Mouse (Mus musculus) adrenal gland, adult 2 months (tissue): ENCODE results near the gene Atg4b. TPM values are rescaled to one million over a fixed set of nuclear protein-coding genes. Genes with fewer than 3 reads are reported as not detected.
A peak's percentile ranks its signal among the peaks of the same experiment; 100 is the strongest.
"Not testable (repeated sequence)": the region's sequence is repeated elsewhere in the genome, so short reads cannot be mapped to it uniquely, and the experiment has no call there.

Experiments used
- DNase-seq: peaks from one replicate; pipeline ENCODE4 v3.0.0; 2021
- polyA plus RNA-seq: library from polyadenylated mRNA; depleted of rRNA; stranded (reverse); fragments of >200 nt; gene quantifications from 2 replicates; pipeline ENCODE4 v1.2.3, GENCODE M21; 2012
- total RNA-seq, 2 experiments: library from RNA; stranded (reverse); gene quantifications; 2 replicates each; pipeline ENCODE4 v1.2.3; 2021

The Atg4b gene
- total and polyA plus RNA-seq, 3 experiments = 50.8 to 87.9 (median 73.5) TPM

DNA sequence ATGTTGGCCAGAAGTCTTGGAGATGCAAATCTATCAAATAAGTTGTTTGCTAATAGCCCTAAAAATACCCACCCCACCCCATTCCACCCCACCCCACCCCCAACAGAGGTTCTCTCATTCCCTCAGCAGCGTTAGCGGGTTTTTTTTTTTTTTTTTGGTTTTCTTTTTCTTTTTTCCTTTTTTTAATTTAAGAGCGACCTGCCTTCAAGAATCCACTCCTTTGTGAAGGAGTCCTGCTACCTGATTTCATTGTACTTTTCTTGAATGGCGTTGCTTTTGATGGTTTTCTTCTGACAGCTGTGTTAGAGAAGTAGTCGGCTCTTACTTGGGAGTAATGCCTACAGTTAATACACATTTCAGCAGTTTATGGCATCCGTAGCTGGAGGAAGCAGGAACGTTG, 4.3 kb downstream of the Atg4b start:
- no peak for DNase-seq

DNA sequence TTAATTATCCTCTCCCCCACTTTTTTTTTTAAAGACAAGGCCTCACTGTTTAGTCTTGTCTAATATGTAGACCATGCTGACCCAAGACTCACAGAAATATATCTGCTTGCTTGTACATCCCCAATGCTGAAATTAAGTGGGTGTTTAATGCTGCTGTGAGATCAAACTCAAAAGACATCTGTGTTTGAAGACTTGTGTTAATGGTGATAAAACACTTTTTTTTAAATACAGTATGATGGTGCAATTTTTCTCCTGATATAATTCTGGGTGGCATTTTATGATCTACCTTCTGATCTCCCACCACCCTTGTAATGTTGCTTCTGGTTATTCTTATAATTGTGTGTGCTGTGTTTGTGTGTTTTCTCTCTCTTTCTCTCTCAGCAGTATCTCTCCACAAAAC, 4.9 kb downstream of the Atg4b start:
- DNase-seq = no peak

DNA sequence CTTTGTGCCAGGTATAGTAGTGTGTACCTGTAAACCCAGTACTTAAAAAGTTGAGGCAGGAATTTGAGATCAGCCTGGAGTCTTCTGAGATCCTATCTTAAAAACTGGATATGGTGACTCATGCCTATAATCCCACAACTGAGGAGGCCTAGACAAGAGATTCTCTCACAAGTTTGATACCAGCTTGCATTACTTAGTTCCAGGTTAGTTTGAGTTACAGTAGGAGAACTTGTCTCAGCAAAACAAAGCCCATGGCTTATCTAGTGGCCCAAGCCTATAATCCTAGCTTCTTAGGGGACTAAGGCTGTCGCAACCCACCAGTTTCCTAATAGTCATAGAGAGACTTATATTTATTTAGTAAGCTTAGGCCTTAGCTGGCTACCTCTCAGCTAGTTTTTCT, 8.8 kb downstream of the Atg4b start:
- DNase-seq = no peak

DNA sequence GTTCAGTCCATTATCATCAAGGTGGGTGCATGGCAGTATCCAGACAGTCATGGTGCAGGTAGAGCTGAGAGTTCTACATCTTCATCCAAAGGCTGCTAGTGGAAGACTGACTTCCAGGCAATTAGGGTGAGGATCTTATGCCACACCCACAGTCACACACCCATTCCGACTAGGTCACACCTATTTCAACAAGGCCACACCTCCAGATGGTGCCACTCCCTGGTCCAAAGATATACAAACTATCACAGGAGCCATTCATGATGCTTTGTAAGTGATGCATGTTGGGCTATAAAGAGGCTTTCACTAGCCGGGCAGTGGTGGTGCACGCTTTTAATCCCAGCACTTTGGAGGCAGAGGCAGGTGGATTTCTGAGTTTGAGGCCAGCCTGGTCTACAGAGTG, 12.2 kb downstream of the Atg4b start:
- not testable (repeated sequence) for DNase-seq

DNA sequence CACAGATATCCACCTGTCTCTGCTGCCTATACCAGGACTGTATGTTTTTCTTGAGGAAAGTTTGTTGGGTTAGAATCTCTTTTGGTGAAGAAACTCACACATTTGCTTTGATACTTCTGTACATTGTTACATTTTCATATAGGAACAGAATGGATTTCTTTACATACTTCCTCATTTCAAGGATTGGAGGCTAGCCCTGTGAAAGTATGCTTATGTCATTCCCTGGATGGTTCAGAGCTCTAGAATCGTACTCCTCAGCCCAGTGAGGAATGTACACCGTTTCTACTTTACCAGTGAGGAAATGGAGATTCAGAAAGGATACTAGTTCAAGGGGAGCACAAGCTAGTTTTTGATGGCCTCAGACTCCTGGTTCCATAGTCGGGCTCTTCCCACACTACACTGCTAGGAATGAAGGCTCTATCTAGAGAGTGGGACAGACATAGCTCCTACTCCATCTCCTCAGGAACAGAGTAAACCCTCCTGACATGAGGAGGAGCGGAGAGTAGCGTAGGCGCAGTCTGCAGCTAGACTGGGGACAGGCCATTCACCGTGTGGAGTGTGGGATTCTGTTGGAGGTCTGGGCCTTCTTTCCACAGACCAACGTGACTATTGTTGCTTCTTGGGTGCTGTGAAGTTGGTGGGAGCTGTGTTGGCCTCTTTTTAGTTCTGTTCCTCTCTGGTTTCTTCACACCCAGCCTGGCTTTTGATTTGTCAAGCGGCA, 13.7 kb downstream of the Atg4b start:
- DNase-seq = no peak

DNA sequence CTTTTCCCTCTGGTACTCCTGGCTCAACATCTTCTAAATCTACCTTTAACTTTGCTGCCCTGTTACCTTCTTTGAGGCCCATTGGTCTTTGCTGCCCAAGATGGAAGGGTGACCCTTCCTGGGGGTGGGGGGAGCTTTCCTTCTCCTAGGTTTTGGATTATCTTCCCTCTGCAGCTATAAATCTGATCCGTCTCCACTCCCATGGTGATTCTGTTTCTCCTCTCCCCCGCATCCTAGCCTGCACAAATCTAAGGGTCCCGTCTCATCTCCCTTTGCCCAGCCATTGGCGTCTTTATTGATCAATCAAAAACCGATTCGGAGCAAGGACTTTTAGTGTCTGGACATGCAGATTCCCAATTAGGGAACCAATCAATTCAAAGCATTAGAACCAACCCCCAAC, 16.3 kb downstream of the Atg4b start:
- DNase-seq = no peak

DNA sequence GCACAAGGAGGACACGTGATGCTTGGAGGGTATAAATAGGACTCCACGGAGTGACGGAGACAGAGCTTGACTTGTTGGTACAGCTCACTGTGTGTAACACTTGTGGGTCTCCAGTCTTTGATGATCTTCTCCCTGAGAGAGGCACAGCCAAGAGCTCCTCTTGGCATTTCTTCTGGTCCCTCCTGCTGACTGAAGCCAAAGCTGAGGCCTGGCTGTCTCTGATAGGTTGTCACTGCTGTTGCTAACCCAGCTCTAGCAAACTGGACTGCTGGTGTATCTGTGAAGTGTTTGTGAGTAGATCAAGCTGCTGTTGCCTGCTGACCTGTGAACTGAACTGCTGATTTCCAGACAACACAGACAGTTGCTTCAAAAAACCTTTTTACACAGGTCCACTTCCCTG, 18.6 kb downstream of the Atg4b start:
- DNase-seq = no peak

DNA sequence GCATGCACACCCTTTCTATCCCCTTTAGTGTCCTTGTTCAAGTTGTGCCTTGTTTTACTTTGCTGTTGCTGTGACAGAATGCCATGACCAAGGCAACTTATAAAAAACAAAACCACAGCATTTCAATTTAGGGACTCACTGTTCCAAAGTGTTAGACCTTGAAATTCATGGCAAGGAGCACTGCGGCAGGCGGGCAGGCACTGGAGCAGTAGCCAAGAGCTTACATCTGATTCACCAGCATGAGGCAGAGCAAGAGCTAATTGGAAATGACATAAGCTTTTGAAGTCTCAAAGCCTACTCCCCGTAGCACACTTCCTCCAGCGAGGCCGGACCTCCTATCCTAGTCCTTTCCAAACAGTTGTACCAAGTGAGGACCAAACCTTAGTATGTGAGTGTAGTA, 25.4 kb downstream of the Atg4b start:
- peak; percentile 32 for DNase-seq

DNA sequence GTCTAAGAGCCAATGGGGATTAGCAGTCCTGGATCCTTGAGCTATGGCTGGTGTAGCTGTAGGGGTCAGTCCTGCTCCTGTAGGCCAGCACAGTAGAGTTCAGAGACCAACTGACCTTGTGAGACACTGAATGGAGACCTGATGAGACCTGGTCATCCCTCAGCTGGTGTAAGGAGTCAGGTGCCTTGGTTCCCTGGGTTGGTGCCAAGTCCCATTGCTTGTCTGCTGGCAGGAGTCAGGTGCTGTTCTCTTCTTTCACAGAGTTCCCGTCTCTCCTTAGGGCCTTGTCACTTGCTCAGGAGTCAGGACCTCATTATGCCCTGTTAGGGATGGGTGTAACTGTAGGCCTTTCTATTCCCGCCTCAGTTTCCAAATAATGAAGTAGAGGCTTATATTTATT, 35.6 kb downstream of the Atg4b start:
- no peak for DNase-seq

DNA sequence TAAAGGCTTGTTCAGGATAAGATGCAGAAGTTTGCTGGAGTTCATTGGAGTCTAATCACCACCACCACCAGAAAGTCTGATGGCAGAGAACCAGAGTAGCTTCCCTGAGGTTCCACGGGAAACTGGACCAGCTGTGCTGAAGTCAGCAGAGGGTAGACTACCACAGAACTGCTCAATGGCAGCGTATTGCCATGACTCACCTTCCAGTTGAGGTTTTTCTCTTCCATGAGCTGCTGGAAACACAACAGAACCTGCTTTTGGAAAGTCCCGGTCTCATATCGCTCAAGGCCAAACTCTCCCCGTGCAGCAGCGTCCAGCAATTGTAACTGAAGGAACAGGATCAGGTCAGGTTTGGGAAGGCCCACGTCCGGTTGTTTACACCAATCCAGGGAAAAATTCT, 43.2 kb downstream of the Atg4b start:
- DNase-seq = peak; percentile 48

DNA sequence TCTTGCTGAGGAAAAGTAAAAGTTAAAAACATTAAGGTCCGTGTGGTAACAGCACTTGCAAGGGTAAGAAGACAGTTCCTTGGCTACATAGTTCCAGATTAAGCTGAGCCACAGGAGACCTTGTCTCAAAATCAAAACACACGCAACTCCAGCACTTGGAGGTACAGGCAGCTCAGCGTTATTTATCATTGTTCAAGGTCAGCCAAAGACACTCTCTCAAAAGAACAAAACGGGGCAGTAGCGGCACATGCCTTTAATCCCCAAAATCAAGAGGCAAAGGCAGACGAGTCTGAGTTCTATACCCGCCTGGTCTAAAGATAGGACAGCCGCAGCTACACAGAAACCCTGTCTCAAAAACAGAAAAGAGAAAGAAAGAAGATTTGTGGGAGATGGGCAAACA, 44.6 kb downstream of the Atg4b start:
- DNase-seq = peak; percentile 65

DNA sequence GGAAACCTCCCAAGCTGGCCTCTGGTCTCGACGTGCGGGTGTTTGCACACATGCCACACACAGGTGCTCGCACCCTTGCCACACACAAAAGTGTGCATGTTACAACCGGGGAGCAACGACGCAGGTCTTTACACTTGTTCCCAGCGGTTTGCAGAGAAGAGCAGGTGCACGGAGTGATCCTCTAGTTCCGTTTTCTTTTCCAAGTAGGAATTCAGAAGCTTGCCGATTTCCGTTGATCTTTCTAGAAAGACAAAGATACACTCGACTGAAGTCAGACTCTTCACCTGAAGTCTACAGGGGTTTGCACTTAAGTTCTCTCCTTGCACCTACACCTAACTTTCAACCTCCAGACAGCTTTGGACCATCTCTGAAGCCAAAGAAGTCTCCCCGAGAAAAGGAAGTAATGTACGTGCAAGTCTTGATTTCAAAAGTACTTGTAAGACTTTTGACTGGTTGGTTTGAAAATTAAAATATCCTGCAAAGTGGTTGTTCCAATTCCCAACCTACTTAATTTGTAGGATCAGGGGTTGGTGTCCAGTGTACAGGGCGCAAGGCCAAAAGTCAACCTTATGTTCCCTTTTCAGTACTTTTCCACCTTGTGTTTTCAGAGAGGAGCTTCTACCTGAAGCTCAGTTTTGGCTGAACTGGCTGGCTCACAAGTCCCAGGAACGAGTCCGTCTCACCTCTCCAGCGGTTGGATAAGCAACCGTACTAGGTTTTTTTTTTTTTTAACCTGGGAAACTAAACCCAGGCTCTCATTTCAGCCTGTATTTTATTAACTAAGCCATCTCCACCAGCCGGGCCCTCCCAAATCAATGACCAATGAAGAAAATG, 49.6 kb downstream of the Atg4b start:
- DNase-seq = no peak

DNA sequence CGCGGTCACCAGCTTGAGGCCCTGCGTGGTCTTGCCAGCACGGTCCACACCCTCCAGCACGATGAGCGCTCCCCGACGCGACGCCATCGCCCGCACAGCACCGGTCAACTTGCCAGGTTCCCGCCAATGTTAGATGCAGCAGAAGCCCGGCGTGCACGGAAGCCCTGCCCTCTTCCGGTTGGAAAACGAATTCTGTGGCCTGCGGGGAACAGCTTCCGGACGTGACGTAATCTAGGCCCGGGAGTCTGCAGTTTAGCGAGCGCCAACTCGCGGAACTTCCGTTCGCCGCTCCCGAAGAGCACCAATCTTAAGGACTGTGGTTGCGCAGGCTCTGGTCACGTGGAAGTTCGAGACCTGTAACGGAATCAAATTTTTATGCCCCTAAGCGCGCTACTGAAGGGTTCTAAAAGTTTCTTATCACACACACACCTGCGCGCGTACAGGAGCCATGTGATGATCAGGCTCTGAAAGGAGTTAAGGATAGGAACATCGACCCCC, 50.5 kb downstream of the Atg4b start, which contains the start of gene Dtymk:
TSS of gene Dtymk (minus strand) at position 194 of the 498 bp plus-strand sequence.
- DNase-seq = peak; percentile 94

DNA sequence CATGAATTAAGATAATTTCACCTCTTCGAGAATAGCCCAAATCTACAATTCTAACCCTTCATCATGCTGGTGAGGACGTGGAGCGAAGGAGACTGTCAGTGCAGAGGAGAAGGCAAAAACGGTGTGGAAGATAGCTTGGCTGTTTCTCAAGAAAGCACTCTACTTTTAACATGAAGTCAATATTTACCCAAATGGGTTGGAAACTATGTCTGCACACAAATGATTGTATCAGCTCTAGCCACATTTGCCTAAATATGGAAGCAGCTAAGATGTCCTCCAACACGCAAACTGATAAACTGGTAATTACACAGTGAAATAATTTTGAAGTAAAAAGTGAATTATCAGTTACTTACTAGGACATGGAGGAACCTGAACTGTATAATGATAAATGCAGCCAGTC, 51.5 kb downstream of the Atg4b start:
- no peak for DNase-seq

DNA sequence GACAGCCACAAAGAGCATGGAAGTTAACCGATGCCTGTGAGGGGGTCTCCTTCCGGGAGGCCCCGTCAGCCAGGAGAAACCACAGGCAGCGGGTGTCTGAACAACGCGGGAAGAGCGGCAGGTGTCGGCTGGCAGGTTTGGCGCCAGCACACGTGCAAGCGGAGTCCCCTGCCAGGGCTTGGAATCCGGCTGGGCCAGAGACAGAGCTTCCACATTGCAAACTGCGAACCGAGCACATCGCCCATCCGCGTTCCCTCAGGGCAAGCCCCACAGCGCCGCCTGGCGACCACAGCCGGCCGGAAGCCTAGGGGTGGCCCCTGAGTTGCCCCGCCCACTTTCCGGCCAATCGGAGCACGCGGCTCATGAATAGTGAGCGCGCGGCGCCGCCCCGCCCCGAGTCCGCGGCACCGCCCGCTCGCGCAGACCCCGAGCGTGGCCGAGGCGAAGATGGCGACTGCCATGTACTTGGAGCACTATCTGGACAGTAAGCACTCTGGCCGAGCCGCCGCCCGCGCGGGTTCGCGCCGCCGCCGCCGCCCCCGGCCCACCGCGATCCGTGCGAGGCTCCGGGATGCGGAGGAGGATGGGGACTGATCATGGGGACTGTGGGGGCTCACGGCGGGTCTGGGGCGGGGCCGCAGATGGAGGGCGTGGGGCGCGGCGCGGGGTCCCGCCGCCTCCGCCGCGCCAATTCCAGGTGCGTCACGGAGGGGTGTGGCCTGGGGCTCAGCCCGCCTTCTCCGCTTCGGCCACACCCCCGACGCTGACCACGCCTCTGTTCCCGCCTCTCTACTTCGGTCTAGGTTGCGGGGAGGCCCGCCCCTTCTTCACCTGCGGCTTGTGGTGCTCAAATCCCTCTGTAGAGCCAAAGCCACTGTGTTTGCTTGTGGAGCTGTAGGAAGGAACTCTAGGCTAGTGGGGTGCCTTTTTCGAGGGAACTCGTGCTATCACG, 52.5 kb downstream of the Atg4b start, which contains the start of gene Ing5:
TSS of gene Ing5 (plus strand) at position 410 of the 952 bp plus-strand sequence.
- DNase-seq = peak; percentile 99

DNA sequence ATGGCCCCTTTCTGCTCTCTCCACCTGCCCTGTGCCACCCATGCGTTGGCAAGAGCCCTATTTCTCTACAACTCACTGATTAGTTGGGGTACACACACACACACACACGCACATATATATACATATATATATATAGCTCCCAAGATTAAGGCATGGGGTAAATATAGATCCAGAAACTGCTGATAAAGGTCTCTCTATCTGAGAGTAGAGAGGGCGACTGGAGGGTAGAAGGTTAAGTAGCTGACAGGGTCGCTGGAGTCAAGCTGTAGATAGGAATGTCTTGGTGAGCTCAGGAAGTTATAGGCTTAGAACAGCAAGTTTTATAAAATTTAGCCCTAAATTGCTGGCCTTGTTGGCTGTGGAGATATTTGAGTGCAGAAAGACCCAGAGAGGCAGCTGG, 53.5 kb downstream of the Atg4b start:
- DNase-seq = no peak

DNA sequence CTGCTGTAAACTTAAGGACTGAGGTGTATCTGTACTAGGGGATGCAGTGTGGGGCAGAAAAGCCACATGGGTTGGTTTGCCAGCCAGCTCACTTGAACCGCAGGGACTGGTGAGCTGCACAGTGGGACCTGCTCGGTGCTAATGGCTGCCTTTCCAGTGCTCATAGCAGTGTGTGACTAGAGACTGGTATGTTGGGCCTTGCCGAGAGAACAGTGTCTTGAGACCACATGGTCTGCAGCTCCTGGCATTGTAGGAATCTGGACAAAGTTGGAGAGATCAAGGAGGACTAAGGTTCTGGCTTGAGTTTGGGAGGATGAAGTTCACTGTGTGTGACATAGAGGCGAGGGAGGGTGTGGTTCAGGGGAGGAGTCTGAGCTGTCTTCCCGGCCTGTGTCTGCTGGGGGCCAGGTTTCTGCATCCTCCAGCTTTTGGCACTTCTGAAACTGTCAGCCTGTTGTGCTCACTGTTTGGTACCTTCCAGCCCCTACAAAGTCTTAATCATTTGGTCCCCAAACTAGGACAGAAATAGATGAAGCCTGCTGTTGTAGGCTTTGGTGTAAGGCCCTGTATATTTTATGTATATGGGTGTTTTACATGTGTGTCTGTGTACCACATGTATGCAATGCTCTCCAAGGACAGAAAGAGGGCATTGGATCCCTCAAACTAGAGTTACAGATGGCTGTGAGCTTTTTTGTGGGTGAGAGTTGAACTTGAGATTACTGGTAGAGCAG, 54.1 kb downstream of the Atg4b start:
- no peak for DNase-seq

DNA sequence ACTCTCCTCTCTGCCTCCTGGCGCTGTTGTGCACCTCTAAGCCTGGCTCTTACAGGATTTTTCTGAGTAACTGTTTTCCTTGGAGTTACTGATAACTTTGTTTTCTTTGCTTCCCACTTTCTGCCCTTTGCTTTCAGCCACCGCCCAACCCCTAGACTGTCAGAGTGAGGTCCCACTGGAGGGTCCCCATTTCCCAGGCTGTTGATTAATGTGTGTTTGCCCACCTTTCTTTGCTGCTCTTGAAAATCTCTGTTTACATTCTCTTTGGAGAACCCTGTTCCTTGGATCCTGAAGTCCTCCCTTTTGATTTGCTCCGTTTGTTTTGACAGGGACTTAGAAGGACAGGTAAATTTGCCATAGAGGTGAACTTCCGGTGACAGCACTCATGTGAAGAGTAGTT, 57.6 kb downstream of the Atg4b start:
- DNase-seq = no peak

DNA sequence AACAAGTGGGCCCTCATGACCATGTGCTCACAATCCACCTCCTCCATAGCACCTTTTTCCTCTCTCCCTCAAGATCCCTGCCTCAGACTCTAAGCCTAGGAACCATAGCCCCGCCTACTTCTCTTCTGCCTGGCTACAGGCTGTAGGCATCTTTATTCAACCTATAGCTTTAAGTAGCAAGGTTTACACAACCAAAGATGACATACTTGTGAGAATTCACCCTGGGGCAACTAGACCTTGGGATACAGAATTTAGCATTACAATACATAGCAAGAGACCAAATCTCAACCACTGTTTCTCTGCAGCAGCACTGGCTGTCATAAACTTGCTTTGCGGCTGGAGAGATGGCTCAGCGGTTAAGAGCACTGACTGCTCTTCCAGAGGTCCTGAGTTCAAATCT, 58.7 kb downstream of the Atg4b start:
- DNase-seq = no peak

DNA sequence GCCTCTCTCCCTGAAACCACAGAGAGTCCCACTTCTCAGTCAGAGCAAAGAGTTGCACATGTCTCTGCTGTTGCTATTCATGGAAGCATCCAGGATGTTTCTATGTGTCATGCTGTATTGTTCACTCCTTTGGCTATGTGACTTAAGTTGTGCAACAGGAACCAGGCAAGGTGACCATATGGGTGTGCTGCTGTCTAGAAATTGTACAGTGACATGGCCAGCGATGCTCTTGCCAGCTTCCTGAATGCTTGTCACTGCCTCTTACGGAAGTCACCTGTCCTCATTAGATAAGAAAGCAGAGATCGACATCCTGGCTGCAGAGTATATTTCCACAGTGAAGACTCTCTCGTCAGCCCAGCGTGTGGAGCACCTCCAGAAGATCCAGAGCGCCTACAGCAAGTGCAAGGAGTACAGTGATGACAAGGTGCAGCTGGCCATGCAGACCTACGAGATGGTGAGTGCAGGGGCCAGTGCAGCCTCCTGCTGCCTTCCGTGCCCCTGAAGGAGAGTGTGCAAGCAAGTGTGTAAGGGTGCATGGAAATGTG, 60.3 kb downstream of the Atg4b start:
- DNase-seq = no peak
